Mouse (Mus musculus) kidney, adult 2 months (tissue): ENCODE data around the gene Ppp3r2. TPM values are rescaled to one million over a fixed set of nuclear protein-coding genes. Genes with fewer than 3 reads are reported as not detected.

ENCODE experiments used
- DNase-seq: peaks from one replicate; pipeline ENCODE4 v3.0.0; 2021
- H3K27ac ChIP-seq: fragments of 200-500 bp; 2 replicates; pipeline ENCODE4 v1.5.1; 2012; ENCODE audit warnings: low read depth, low read length, control low read depth, inconsistent platforms; ENCODE audit not compliant: insufficient read depth
- H3K27me3 ChIP-seq: fragments of 200-500 bp; replicated peaks from 2 replicates; pipeline ENCODE4 v1.6.1; 2012; ENCODE audit warnings: mild to moderate bottlenecking, moderate library complexity, low read length, inconsistent platforms; ENCODE audit not compliant: control insufficient read depth, insufficient read depth
- H3K36me3 ChIP-seq: fragments of 200-500 bp; 2 replicates; pipeline ENCODE4 v1.6.1; 2012; ENCODE audit warnings: mild to moderate bottlenecking, moderate library complexity, low read length, inconsistent platforms; ENCODE audit not compliant: control insufficient read depth, insufficient read depth
- H3K4me1 ChIP-seq: fragments of 200-500 bp; 2 replicates; pipeline ENCODE4 v1.6.1; 2011; ENCODE audit warnings: low read length; ENCODE audit not compliant: control insufficient read depth, insufficient read depth
- H3K4me3 ChIP-seq: fragments of 200-500 bp; 2 replicates; pipeline ENCODE4 v1.5.1; 2011; ENCODE audit warnings: mild to moderate bottlenecking, low read depth, low read length, control low read depth; ENCODE audit not compliant: insufficient read depth
- CTCF ChIP-seq: fragments of 200-500 bp; conservative IDR thresholded peaks from 2 replicates; pipeline ENCODE4 v1.5.1; 2011; ENCODE audit warnings: low read depth, mild to moderate bottlenecking, control low read depth, low read length, moderate library complexity, mixed read lengths; ENCODE audit not compliant: insufficient read depth, insufficient read length
- POLR2A ChIP-seq: fragments of 200-500 bp; IDR thresholded peaks from one replicate; pipeline ENCODE4 v1.6.1; 2011; ENCODE audit warnings: low read depth, low read length, control low read depth
- WGBS: fragments of 180-500 bp; shearing (Covaris S2); methylation state at CpG from one replicate; pipeline ENCODE4 v1.1.7; 2018; 5-methylcytosine and 5-hydroxymethylcytosine counted together
- polyA plus RNA-seq: library from polyadenylated mRNA; depleted of rRNA; stranded (reverse); fragments of >200 nt; gene quantifications from 2 replicates; pipeline ENCODE4 v1.2.3, GENCODE M21; 2012

The Ppp3r2 gene
- polyA plus RNA-seq, 1 experiment: 0.02 TPM

DNA sequence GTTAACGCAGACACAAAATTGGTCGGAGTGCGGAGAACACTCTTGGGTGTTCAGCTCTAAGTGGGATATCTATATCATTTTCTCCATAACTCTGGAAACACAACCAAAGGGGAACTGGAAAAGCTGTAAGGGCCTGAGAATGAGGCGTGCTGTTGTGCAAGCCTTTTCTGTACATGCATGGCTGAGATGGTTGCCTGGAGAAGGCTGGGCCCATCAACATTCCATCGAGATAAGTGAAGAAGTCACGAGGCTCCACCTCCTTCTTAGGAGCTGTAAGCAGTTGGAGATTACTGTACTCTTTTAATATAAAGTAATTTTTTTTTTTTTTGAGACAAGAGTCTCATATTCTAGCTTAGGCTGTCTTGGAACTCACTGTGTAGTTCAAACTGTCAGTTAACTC, 5.8 kb downstream of the Ppp3r2 start:
- no peak overlapping the region for H3K4me3 ChIP-seq
- no peaks in the 10 kb centered on the region for H3K4me1 ChIP-seq
- H3K27me3 ChIP-seq: no peaks in the 10 kb centered on the region
- DNase-seq: no peak
- TF ChIP-seq CTCF (no peak), POLR2A (no peak)
- WGBS: 92% methylated on average over 6 of the region's 6 CpGs
- no peak overlapping the region for H3K27ac ChIP-seq
- H3K36me3 ChIP-seq: no peaks in the 10 kb centered on the region

DNA sequence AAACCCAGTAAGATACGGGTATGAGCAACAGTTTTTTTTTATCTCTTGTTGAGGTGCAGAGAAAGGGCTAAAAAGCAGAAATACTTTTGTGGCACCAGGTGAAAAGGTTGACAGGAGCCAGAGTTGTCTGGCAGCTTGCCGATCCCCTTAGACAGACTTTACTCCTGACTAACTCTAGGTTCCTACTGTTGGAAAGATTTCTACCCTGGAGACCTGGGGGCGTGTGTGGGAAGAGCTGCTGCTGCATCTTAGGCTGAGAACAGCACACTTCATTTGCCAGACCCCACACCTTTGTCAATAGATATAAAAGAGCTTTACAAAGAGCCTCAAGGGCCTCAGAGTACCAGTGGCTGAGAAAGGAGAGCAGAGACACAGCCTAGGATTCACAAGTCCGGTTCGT, 17.0 kb downstream of the Ppp3r2 start:
- no peaks in the 10 kb centered on the region for H3K27me3 ChIP-seq
- 84% methylated on average over 5 of the region's 5 CpGs for WGBS

DNA sequence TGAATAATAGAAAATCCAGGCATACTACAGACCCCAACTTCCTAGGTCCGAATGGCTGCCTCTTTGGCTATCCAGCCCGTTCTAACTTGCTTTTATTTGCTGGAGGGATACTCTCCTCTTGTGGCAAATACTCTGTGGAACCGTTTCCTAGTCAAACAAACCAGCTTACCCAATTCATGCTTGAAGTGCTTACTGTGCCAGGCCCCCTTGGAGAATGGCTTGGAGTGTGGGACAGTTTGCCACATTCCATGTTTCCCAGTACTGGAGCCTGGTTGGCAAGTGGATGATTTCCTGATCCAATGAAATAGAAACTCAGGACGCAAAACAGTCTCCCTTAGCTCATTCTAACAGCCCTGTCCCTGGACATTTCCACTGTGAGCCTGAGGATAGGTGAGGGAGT, 19.6 kb downstream of the Ppp3r2 start:
- H3K27ac ChIP-seq: no peak overlapping the region
- peaks cover 4% of the 10 kb centered on the region for H3K36me3 ChIP-seq
- H3K4me3 ChIP-seq: no peak overlapping the region
- H3K4me1 ChIP-seq: no peaks in the 10 kb centered on the region
- DNase-seq: no peak
- no peaks in the 10 kb centered on the region for H3K27me3 ChIP-seq
- 87% methylated on average over 4 of the region's 4 CpGs for WGBS
- no peak for TF ChIP-seq CTCF
- no peak for TF ChIP-seq POLR2A

More for the DNA sequence above, 17.0 kb downstream of the Ppp3r2 start:
- no peak for DNase-seq
- no peak overlapping the region for H3K27ac ChIP-seq
- TF ChIP-seq CTCF (no peak), POLR2A (no peak)
- peaks cover 4% of the 10 kb centered on the region; the same call in 1 of the 2 replicates for H3K36me3 ChIP-seq
- H3K4me3 ChIP-seq: no peak overlapping the region
- no peaks in the 10 kb centered on the region for H3K4me1 ChIP-seq

DNA sequence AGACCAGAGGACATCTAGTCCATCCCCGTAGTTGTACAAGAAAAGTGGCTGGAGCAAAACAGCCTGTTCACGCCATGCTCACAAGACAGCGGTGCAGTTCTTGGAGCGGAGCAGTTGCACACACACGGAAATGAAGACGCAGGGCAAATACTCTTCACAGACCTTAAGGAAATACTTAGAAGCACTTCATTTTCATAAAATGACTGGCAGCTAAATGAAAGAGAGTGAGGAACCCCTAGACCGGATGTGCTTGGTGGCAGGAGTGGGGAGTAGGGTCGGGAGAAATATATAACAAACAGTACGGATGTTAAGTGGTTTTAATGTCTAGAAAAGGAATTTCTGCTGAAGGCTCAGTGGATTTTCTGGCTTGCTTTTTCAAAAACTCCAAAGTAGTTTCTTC, 20.2 kb downstream of the Ppp3r2 start:
- H3K4me3 ChIP-seq: no peak overlapping the region
- TF ChIP-seq POLR2A: no peak
- no peak for TF ChIP-seq CTCF
- H3K4me1 ChIP-seq: no peaks in the 10 kb centered on the region
- 95% methylated on average over 9 of the region's 9 CpGs for WGBS
- no peak overlapping the region for H3K27ac ChIP-seq
- no peak for DNase-seq
- no peaks in the 10 kb centered on the region for H3K27me3 ChIP-seq
- peaks cover 6% of the 10 kb centered on the region for H3K36me3 ChIP-seq

DNA sequence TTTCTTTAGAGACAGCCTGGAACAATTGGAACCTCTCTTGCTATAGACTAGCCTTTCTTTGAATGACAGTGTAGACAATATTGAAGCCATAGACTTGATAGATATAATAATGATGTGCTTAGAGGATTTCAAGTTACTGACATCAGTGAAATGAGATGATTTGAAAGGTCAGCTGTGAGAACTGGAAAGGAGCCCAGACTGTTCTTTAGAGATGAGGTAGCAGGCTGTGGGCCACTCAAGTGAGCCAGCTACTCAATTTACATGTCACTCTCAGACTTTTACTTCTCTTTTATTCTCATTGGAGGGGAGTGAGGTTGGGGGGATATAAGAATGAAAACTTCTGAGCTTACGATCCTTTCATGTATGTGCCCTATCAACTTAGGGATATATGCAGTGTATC, 22.4 kb downstream of the Ppp3r2 start:
- H3K36me3 ChIP-seq: peaks cover 15% of the 10 kb centered on the region
- no peaks in the 10 kb centered on the region for H3K4me1 ChIP-seq
- WGBS: 94% methylated on average over 1 of the region's 1 CpGs
- no peak for DNase-seq
- no peaks in the 10 kb centered on the region for H3K27me3 ChIP-seq
- TF ChIP-seq CTCF (no peak), POLR2A (no peak)
- H3K27ac ChIP-seq: no peak overlapping the region
- H3K4me3 ChIP-seq: no peak overlapping the region

DNA sequence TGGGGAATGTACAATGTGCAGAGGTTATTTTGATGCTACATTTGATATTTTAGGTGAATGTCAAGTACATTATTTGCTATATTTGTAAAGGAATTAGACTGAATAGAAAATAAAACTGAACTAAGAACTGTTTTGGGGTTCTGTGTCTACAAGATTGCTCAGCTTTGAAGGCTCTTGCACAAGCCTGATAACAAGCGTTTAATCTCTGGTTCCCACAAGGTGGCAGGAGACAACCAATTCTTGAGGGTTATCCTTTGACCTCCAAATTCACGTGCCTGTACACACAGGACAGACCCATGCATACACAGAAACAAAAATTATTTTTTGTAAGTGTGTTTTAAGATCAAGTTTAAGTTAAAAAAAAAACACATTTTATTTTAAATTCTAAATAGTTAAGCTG, 41.9 kb downstream of the Ppp3r2 start:
- TF ChIP-seq CTCF (no peak), POLR2A (no peak)
- Histone ChIP-seq H3K27ac (no peak overlapping the region), H3K36me3 (peaks cover 12% of the 10 kb centered on the region), H3K4me1 (no peaks in the 10 kb centered on the region), H3K4me3 (no peak overlapping the region), H3K27me3 (no peaks in the 10 kb centered on the region)
- WGBS: 40% methylated on average over 2 of the region's 2 CpGs
- no peak for DNase-seq

DNA sequence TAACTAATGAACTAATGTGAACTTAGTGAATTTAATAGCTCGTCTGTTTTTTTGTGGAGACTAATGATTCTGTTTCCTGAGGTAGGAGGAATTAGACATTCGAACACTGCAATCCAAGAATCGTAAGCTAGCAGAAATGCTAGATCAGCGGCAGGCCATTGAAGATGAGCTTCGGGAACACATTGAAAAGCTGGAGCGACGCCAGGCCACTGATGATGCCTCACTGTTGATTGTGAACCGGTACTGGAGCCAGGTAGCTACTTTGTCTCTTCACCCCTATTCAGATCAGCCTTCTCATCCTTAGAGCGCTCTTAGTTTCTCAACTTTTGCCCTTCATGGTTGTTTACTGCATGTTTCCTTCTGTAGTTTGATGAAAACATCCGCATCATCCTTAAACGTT, 44.0 kb downstream of the Ppp3r2 start:
- DNase-seq: no peak
- Histone ChIP-seq H3K36me3 (peaks cover 4% of the 10 kb centered on the region), H3K4me3 (no peak overlapping the region), H3K4me1 (no peaks in the 10 kb centered on the region; the same call in 1 of the 2 replicates), H3K27ac (no peak overlapping the region), H3K27me3 (no peaks in the 10 kb centered on the region)
- WGBS: 87% methylated on average over 11 of the region's 11 CpGs
- no peak for TF ChIP-seq POLR2A
- TF ChIP-seq CTCF: no peak

DNA sequence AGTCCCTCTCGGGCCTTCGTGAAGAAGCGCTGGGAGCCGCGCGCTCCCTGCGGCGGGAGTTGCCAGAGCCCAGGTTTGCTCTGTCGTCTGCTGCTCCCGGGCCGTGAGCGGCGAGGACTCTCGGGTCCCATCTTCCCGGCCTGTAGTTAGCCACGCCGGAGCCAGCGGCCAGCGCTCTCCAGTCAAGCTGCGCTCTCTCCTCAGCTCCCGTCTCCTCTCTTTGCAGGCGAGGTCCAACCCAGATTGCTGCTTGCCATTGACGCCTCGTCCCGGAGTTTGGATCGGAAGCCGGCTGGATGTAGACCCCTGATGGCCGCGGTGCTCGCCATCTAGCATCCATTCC, 49.7 kb downstream of the Ppp3r2 start:
- Histone ChIP-seq H3K4me3 (peak overlapping the region; percentile 96), H3K4me1 (no peaks in the 10 kb centered on the region; the same call in 1 of the 2 replicates), H3K27ac (peak overlapping the region; percentile 54), H3K27me3 (no peaks in the 10 kb centered on the region), H3K36me3 (no peaks in the 10 kb centered on the region)
- TF ChIP-seq CTCF (no peak), POLR2A (no peak)
- DNase-seq: no peak
- under 1% methylated on average over 30 of the region's 30 CpGs for WGBS
